Mouse (Mus musculus): Measurements from ENCODE around the gene Fnbp1.

DNA sequence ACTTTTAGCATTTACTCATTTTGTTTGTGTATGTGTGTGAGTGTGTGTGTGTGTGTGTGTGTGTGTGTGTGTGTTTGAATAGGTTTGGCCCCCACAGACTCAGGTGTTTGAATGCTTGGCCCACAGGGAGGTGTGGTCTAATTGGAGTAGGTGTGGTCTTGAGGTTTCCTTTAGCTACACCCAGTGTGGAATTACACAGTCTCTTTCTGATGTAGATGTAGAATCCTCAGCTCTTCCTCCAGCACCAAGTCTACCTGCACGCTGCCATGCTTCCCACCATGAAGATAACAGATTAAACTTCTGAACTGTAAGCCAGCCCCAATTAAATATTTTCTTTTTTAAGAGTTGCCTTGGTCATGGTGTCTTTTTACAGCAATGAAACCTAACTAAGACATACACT lies 81.5 kb downstream of the Fnbp1 start:
- no peak for TF ChIP-seq CTCF (IDR thresholded peaks at IDR 0.05; ENCODE audit: borderline replicate concordance, extremely low read depth, insufficient read depth, insufficient read length)
- TF ChIP-seq POLR2A (IDR thresholded peaks at IDR 0.05; ENCODE audit: borderline replicate concordance, extremely low read depth, insufficient read depth, insufficient read length, poor library complexity, severe bottlenecking) = no peak

All from brain, embryonic 14.5 days (tissue).